Mouse (Mus musculus) heart, postnatal 0 days (tissue): Measurements from ENCODE around the gene Myh10.

Experiments used
- CTCF ChIP-seq: IDR thresholded peaks from 2 replicates; pipeline ENCODE4 v1.5.1; 2016; ENCODE audit warnings: antibody characterized with exemption, control low read depth, low read depth
- EP300 ChIP-seq: IDR thresholded peaks from 2 replicates; pipeline ENCODE4 v1.6.1; 2016; ENCODE audit warnings: antibody characterized with exemption, low read depth

DNA sequence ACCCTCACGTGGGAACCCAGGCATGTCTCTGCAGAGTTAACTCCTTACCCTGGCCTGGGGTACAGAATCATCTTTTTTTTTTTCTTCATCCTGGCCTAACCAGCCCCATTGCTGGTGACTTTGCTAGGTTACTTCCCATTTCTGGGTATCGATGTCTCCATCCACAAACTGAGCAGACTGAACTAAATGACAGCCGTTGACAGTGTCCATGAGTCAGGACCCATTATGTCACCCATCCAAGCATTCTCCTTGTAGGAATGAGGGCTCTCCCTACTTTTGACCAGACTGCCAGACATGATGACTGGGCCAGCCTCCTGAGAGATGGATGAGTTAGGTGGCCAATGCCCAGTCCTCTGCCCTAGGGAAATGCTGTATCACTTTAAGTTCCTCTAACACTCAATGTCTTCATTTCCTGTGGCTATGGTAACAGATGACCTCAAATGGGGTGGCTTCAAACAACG is 172.3 kb downstream of the Myh10 start:
- TF ChIP-seq EP300 (no peak), CTCF (no peak)
